Mouse (Mus musculus) cerebellum, adult 9-11 months (tissue): Measurements from ENCODE around the gene Alg9.
"Not testable (repeated sequence)": the region's sequence is repeated elsewhere in the genome, so short reads cannot be mapped to it uniquely, and the experiment has no call there.

Source experiments
- DNase-seq: peaks from one replicate; pipeline ENCODE4 v3.0.0; 2022

Gene Alg9

GRCm38 (mm10) chr9:50819716-50820115 is 44.9 kb downstream of the Alg9 start:
- DNase-seq = no peak

GRCm38 (mm10) chr9:50821651-50822050 is 46.8 kb downstream of the Alg9 start:
- DNase-seq = no peak

GRCm38 (mm10) chr9:50822216-50822615 is 47.4 kb downstream of the Alg9 start:
- DNase-seq = no peak

GRCm38 (mm10) chr9:50823779-50824453 is 49.1 kb downstream of the Alg9 start:
- no peak for DNase-seq

DNA sequence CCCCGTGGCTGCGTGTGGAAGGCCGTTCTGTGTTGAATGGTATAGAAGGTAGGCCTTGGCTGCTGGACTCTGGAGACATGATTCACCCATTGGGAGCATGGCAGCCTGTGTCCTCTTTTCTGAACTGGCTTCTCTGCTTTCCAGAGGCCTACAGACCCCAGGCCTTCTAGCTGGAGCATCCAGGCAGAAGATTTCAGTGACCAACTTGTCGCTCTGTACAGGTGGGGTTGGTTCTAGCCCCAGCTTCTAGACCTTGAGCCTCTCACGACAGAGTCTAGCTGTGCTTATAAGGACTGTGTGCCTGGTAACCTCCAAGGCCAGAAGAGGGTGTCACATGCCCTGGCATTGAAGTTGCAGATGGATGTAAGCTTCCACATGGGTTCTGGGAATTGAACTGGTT is 56.7 kb downstream of the Alg9 start:
- no peak for DNase-seq

- no peak for DNase-seq
Measured at GRCm38 (mm10) chr9:50832162-50832561, 57.3 kb downstream of the Alg9 start.

DNA sequence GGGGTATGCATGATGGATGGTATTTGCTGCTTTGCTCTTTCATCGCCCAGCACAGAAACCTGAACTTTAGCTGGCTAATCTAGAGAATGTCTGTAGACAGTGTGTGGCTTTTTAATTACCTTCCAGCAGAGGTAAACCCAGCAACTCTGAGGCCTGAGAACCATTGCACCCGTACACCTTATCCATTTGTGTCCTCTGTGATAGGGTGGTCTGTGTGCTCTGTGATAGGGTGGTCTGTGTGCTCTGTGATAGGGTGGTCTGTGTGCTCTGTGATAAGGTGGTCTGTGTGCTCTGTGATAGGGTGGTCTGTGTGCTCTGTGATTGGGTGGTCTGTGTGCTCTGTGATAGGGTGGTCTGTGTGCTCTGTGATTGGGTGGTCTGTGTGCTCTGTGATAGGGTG is 57.8 kb downstream of the Alg9 start:
- not testable (repeated sequence) for DNase-seq

DNA sequence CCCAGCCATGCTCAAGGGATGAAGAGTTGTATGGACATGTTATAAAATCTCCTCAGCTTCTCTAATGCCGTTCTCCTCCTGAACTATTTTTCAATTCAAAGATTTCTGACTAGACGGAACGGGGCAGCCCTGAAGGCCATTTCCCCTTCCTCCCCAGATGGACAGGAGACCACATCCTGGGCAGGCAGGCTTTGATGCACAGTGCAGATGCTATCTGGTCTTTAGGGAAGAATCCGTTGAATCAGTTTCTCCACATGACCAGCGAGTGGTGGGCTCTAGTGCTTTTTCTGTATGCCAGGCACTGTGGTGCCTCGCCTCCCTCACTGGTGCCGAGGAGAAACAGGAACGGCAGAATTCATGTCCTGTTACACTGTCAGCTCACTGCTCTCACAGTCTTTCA is 59.0 kb downstream of the Alg9 start:
- no peak for DNase-seq

- no peak for DNase-seq
Measured at GRCm38 (mm10) chr9:50835068-50835705, 60.4 kb downstream of the Alg9 start.

DNA sequence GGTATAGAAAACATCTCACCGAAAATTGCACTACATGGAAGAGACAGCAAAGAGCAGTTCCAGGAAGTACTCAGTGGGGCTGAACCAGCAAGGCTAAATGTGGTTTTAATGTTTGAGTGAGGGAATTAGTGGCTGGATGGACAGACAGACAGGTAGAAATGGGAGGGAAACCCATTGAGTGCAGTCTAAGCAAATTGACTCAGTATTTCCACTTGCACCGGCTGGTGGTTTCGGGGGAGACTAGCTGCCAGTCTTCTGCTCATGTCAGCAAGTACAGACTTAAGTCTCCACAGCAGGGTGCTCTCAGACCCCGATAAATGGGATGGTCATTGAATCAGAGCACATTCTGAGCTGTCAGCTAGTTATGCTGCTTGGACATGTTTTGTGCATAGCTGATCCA is 61.3 kb downstream of the Alg9 start:
- no peak for DNase-seq

- peak; percentile 73 for DNase-seq
Measured at GRCm38 (mm10) chr9:50841079-50841789, 66.4 kb downstream of the Alg9 start.

- DNase-seq = no peak
Measured at GRCm38 (mm10) chr9:50845081-50845480, 70.3 kb downstream of the Alg9 start, which contains the start of gene Ppp2r1b. Gene Ppp2r1b (plus strand): TSS chr9:50845301.

DNA sequence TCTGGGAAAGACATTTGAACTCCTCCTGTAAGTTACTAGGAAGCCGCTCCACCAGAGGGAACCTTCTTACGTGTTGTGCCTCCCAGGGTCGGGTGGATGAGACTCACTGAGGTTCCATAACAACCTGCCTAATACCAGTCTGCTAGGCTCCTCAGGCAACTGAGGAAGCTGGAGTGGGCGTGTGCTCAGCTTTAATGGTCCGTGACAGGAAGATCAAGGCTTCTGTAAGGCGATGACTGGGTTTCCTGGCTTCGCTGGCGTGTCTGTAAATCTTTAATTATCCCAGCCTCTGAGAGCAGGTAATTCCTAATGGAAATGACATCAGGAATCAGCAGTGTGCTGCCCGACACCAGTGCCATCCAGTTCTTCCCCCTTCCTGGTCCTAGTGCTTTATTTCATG is 70.7 kb downstream of the Alg9 start:
- DNase-seq = no peak

- no peak for DNase-seq
Measured at GRCm38 (mm10) chr9:50847133-50847532, 72.3 kb downstream of the Alg9 start.

DNA sequence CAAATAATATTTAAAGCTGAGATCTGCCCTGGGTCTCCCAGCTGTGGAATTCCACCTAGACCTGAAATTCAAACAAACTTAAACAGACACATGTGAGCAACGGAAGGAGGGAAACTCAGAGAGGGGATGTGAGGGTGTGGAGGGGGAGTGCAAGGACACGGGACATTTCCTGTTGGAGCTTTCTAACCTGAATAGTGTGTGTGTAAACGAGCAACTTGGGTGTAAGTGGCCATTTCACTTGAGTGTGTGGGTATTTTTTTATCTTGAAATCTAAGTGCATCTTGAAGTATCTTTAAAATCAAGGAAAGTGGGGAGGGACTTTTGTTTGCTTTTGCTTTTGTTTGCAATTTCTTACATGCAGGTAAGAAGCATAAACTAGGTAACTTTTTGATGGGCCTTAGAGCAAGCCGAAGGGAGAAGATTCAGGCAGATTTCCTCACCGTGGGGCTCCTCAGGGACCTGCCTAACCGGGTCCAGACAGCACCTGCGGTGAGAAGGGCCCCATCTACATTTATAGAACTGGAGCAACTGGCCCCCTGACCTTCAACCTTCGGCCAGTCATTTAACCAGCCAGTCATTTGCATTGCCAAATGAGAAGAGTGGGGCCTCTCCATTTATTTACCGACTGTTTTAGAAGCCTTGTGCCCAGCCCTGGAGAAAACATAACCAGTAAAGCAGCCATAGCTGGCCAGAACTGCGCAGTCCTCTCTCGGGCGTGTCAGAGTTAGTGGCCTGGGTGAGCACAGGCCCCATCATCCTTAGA is 73.0 kb downstream of the Alg9 start:
- no peak for DNase-seq

GRCm38 (mm10) chr9:50848821-50849220 is 74.0 kb downstream of the Alg9 start:
- DNase-seq = no peak

- peak; percentile 84 for DNase-seq
Measured at GRCm38 (mm10) chr9:50849249-50849648, 74.4 kb downstream of the Alg9 start.

DNA sequence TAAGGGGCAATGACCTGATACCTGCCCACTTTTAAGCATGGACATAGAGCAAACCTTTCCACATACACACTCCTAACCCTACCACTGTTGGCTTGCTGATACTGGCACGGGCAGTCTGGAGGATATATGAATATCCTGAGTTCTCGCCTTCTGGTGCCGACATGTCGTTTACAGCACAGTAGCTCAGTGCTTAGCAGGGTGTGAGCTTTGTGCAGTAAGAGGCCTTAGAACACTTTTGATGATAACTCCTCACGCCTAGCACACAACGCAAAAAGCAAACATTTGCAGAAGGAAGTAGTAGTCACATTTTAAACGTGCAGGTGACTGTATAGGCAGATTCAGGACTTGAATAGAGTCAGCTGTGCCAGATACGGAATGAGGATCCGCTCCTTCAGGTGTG is 74.9 kb downstream of the Alg9 start:
- DNase-seq = no peak

DNA sequence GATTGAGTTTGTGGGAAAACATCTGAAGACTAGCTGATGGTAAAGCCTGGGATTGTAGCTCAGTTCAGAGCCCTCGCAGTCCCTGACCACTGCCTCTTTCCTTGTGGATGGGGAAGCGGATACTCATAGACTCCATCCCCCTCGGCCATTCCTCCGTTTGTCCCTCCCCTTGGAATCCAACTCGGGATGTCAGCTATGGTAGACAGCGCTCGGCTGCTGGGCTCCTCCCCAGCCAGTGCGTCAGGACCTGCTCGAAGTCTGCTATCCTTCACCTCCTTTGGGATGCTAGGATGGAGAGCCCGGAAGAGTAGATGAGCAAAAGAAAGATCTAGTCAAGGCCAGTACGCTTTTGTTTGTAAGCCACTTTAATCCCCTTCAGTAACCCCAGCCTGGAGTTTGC is 75.5 kb downstream of the Alg9 start:
- DNase-seq = no peak

- DNase-seq = no peak
Measured at GRCm38 (mm10) chr9:50850713-50851112, 75.9 kb downstream of the Alg9 start.

- DNase-seq = no peak
Measured at GRCm38 (mm10) chr9:50852634-50853349, 78.0 kb downstream of the Alg9 start.

GRCm38 (mm10) chr9:50854376-50854775 is 79.6 kb downstream of the Alg9 start:
- no peak for DNase-seq
